Mouse (Mus musculus) heart, adult 2 months (tissue): ENCODE results near the gene Ccdc146.

Source experiments
- CTCF ChIP-seq: fragments of 200-600 bp; IDR thresholded peaks from 2 replicates; pipeline ENCODE4 v1.8.1; 2022; ENCODE audit warnings: antibody characterized with exemption, mild to moderate bottlenecking, moderate library complexity
- EP300 ChIP-seq: fragments of 200-500 bp; IDR thresholded peaks from 2 replicates; pipeline ENCODE4 v1.6.1; 2011; ENCODE audit warnings: low read depth, low read length, control low read depth; ENCODE audit not compliant: insufficient read depth
- POLR2A ChIP-seq: fragments of 200-500 bp; IDR thresholded peaks from 2 replicates; pipeline ENCODE4 v1.6.1; 2011; ENCODE audit warnings: mild to moderate bottlenecking, low read depth, low read length, control low read depth; ENCODE audit not compliant: insufficient read depth

- no peak for TF ChIP-seq POLR2A
- TF ChIP-seq CTCF = no peak
- TF ChIP-seq EP300 = no peak
These were observed 128.8 kb downstream of the Ccdc146 start for GRCm38 (mm10) chr5:21295683-21296082.
